Mouse (Mus musculus) neutrophil, adult 5-6 weeks (primary cell): ENCODE measurements at regions not wholly inside any gene's neighbourhood (a gene's known extent, or its start where the extent isn't known, plus 50 kb on each side); places are given as distances from the start of the nearest gene placed in this dataset.

Source experiments
- ATAC-seq: fragments of 151-379, 151-347 bp; 2 replicates; pipeline ENCODE4 v1.8.0; 2017; ENCODE audit warnings: mild to moderate bottlenecking, moderate TSS enrichment; ENCODE audit not compliant: insufficient number of reproducible peaks, poor library complexity, low FRiP score, severe bottlenecking; ENCODE audit errors: extremely low read depth

DNA sequence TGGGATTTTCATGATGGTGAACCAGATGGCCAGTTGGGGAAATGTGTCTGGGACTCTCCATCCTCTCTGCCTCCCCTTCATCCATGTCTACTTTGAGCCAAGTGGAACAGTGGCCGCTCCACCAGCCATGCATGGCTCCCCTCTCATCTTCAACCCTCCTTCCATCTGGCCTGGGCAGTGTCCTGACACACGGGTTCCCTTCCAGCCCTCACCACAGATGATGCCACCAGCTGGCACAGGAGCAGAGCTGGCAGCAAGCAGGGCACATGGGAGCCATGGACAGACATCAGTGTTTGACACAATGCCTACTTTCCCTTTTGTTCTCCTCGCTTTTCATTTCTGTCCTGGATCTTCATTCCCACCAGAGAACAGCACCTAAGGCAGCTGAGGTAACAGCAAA, 348.9 kb downstream of the Cmpk2 start:
- ATAC-seq, result no peak

DNA sequence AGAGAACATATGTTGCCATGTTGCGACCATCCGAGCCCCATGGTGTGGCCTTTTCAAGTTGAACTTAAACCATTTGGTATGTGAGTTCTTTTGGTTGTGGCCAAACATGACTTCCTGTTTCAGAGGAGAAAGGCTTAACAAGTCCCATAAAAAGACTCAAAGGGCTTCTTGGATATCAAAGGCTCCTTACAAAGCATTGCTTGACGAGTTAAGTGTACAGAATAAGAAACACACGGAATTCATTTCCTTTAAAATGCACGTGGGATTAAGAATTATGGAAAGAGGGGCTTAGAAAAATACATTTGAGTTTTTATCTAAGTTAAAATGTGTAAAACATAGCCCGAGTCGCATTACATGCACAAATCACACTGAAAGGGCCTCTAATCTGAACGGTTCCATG, 346.8 kb downstream of the Cmpk2 start:
- no peak for ATAC-seq

DNA sequence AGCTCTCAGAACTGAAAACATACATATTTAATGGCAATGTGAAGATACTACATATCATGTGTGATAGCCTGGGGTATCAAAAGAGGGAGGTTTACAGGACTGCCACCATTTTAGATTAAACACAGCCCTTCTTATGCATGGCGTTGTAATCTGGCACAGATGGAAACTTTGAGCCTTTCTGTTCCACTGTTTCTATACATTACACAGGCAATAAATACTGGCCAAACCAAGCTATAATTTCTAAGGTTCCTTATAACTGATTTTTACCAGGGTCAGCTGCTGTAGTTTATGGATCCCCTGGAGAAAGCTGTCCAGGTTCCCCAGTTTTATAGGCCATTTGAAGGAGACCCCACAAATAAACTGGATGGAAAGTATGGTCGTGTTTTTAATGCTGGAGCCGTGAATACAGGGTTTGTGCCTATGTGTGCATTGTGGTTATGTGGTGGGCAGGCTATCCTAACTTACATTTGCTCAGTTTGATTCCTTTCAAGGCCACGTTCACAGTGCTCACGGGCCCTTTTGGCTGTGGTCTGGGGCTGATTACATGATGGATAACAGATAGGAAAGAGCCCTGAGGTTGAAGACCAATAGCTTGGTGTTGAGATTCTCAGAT, 341.7 kb downstream of the Cmpk2 start:
- no peak for ATAC-seq

DNA sequence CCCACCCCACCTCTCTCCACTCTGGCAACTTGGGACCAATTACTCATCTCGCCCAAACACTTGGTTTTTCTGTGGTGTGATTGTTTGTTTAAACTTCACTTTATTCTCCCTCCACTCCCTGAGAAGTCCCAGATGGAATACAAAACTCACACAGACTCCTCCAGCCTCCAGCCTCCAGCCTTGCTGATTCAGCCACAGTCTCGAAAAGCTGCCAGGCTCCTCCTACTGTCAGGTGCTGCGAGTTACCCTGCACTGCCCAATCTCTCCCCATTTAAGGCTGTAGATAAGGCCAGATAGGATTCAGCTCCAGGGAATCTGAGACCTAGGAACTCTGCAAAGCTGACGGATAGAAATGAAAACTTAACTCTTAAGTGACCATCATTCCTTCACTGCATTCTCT, 340.7 kb downstream of the Cmpk2 start:
- ATAC-seq, result no peak

DNA sequence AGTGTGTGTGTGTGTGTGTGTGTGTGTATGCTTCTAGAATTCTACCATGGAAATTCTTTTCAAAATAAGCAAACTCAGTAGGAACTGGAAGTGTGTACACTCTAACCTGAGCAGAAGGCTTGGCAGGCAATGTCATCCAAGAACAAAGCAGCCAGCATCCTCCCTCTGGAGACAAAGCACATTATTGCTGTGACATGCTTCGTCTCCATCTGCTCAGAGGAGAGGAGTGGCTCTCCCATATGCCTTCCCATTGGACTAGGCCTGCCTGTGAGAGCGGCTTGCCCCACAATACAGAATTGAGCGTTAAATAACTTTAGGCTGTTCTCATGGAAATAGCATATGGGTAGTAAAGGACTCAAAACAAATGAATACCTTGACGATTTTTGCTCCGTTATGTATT, 333.5 kb downstream of the Cmpk2 start:
- ATAC-seq, result no peak

DNA sequence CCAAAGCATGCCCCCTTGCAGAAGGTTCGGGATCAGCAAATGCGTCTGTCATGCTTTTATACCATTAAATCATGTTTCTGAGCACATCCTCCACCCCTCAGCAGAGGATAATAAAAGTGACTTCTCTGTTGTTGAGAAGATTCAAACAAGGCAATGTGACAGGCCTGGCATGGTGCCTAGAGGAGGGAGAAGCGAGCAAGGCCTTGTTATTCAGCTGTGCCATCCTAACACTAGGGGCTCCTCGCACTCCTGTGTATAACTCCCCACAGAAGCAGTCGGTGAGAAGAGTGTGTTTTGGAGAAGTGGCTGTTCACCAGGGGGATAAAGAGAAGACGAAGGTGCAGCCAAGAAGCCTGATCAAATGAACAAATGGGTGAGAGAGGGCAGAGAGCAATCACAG, 330.3 kb downstream of the Cmpk2 start:
- no peak for ATAC-seq

DNA sequence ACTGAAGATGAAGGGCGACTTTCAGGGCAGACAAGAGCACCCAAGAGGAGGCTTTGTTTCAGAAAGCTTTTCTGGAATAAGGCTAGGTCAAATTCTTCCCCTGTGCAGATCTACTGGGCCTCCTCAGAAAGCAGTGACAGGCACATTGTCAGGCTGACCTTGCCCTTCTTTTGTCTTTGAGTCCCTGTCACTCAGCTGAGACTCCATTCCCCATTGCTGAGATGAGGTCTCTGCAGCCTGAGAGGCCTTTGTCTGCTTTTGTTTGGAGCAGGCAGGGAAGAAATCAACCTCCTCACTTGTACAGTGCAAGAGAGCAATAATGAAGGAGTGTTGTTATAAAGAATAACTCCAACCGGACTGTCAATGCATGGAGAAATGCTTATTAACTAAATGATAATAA, 327.4 kb downstream of the Cmpk2 start:
- ATAC-seq, result no peak

DNA sequence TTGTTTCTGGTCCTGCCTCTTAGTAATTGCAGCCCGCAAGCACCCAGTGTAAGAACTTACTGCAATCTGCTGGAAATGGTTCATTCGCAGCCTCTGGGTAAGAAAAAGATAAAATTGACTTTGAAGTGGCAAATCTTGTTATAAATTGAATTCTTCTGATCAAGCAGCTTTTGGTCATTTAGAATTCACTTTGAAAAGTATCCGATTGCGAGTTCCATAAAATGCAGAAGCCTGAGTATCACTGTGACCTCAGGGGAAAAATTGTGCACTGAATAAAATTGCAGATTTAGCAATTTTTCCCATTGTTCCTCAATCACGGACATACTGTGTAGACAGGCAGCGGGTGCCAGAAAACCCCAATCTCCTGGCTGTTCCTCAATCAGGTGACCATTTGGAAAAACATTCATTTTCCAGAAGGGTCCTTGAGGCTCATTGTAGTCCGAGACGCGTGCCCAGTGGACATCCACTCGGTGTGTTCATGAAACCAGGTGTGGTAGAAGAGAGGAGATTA, 320.4 kb downstream of the Cmpk2 start:
- ATAC-seq, result no peak

DNA sequence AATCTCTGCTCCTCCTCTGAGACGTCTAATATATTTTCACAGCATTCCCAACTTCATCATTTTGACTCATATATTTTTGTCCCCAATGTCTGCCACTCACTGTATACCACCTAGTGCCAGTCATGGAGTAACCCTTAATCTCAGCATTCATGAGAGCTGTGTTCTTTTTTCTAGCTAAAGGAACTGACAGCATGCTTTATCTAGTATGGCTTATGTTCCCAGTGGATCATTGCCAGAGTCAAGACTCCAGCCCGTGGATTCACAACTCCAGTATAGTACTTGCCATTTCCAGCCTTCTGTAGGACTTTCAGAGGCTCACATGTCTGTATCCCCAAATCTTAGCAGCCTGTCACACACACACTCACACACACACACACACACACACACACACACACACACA, 316.5 kb downstream of the Cmpk2 start:
- ATAC-seq, result no peak

DNA sequence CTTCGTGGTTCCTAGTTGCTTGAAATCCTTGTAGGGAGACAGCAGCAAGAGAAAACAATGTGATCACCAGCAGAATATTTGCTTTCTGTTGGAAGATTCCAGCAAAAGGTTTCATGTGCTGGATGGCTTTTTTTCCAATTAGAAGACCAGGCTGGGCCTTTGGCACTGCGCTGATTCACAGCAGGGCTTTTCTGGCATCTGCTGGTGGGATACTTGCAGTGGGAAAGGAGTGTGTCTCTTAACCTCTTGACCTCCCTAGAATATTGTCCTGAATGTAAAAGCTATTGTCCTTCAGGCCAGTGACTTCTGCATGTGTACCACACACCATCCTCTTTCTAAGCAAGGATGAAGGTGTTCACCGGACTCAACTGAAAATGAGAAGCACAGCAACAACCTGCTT, 315.4 kb downstream of the Cmpk2 start:
- ATAC-seq, result no peak

DNA sequence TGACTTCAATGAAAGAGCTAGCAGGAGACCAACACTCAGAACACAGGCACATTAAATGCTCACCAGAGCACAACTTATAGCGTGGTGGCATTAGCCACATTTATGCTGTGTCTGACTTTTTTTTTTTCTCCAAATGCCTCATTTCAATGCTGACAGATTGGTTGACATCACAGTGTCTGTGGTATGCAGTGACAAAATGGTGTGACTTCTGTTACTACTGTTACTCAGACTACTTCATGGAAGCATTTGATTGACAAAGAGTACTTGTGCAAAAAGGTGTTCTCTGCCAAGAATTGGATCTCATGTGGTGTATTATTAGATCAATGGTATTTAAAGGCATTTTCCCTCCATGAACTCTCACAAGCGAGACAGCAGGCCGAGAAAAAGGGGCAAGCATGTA, 314.8 kb downstream of the Cmpk2 start:
- no peak for ATAC-seq

DNA sequence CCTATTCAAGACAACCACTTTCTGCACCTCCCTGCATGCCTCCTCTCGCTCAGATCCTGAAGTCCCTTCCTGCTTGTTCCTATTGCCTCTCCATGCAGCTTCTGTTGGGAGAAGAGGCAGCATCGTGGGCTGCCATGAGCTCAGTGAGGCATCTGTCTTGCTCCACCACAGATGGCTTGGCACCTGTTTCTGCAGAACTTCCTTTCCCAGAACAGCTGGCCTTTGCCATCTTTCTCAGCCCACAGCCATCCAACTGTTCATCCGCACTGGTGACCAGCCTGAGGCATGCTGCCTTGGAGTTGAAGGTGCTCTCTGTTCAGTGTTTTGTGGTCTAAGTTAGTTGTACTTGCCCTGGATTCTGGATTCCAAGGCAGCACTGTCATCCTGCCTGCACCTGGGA, 312.5 kb downstream of the Cmpk2 start:
- no peak for ATAC-seq

DNA sequence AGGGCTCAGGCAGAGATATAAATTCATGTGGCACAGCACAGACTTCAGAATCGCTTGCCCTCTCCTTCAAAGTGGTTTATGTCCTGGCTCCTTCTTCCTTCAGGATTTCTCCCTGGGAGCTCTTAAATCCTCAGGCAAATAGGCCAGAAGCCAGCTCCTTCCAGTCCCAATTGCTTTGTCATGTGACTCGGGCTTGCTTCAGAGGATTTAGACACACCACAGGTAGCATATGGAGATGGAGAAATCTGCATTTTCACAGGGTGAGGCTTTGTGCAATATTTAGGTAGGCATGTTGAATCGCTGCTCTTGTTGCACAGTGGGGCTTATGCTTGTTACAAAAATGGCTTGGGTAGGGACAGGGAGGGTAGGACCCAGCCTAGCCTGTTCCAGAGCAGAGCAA, 309.8 kb downstream of the Cmpk2 start:
- no peak for ATAC-seq

DNA sequence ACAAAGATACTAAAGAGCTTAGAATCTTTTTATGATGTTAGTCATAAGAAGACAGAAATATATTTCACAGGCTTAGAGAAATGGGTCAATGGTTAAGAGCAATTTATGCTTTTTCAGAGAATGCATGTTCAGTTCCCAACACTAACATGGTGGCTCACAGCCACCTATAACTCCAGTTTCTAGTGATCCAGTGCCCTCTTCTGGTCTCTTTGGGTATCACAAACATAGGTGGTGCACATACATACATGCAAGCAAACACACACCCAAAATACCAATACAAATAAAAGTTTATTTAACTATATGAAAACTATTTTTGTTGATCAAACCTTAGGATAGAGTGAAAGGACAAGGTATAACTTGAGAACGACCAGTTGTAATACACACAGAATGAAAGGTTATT, 308.0 kb downstream of the Cmpk2 start:
- ATAC-seq, result no peak

DNA sequence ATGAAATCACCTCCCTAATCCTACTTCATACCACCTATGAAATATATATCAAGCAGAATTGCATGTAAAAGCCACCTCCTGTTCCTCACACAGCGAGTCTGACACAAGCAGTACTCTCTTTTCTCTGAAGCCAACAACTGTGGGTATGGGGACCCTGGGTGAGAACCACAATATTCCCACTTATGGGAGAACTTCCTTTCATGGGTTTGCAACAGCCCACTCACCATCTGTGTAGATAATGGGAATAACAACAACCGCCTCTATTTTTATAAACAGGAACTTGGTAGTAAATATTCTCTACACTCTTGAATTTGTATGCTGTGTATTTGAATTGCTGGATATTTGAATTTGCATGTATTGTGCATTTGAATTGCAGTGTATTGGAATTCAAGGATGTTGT, 305.0 kb downstream of the Cmpk2 start:
- no peak for ATAC-seq

DNA sequence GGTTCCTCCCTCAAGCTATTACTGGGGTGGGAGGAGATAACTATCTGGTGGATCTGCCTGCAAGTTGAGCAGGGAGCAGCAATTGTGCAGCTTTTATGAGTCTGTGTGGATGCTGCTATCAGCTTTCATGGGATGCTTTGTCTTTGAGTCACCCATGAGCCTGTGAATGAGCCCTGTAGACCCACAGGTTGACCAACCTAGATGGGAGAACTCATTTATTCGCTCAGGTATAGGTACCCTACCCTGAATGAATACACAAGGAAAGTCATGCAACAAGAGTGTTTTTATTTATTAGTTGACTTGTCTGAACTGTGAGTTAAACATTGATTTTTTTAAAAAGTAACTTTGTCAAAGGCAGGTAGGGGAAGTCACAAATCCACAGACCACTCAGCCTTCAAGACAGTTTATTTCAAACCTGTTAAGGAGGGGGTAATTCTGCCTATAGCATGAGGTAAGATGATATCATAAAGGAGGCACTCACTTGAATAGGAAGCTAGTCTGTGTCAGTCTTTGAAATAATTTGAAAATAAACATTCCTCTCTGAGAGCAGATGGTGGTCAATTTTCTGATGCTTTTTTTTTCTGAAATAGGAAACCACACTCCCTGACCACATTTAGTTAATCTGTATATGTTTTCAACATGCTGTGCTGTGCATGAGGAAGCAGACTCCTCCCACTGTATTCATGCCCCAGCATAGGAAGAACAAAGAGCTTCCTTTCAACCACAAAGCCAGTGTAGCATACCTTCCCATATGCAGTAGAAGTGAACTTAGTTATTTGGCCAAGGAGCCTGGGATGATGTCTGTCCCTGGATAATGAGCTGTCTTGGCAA, 302.0 kb downstream of the Cmpk2 start:
- no peak for ATAC-seq

DNA sequence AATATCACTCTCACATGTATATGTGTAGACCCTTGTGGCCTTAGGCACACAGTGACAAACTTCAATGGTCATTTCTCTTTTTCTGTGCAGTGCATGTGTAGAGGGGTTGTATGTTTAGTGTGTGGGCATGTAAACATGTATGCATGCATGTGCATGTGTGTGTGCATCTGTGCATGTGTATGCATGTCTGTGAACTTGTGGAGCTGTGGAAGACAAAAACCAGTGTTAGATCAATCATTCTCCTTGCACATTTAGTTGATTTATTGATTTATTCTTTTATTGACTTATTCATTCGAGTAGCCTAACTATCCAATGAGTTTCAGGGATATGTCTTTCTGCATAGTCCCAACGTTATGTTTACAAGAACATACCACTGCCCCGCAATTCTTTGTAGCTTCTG, 298.5 kb downstream of the Cmpk2 start:
- no peak for ATAC-seq

DNA sequence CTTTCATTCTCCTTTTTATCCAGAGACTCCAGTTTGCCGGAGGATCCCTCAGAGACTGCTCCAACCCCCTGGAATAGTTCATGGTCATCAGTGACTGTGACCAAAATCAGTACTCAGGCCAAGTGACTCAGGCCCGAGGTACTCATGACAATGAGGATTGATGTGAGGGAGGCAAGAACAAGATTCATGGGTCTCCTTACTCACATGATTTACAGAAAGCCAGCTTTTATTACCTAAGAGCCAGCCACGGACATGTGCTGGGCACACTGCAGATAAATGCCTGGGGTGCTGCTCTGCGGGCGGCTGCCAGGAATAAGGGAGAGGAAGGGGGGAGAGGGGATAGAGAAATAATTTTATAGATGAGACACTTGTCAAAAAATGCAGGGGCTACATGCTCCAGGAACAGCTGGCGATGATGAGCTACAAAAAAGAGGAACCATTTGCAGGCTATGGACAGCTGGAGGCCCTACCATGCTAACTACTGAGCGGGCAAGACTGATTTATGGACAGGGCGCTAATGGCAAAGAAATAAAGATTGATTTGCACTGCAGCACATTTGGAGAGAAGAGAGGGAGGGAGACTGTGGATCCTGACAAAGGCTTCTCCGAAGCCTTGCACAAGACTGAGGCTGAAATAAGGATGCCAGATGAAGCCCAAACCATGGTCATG, 289.8 kb downstream of the Cmpk2 start:
- ATAC-seq, result no peak

DNA sequence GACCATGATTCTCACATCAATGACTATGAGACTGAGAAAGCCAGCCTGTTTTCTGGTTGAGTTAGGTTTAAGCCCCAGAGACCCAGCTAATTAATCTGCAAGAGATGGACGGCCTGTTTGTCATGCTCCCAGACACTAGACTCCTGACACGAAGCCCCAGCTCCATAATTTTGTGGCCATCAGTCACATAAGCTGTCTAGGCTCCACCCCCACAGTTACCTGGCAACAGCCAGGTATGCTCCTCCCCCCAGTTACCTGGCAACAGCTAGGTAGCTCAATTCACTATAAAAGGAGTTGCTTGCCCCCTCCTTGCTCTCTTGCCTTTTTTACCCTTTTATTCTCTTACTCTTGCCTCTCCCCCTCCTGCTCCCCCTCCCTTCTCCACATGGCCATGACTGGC, 287.3 kb downstream of the Cmpk2 start:
- no peak for ATAC-seq

DNA sequence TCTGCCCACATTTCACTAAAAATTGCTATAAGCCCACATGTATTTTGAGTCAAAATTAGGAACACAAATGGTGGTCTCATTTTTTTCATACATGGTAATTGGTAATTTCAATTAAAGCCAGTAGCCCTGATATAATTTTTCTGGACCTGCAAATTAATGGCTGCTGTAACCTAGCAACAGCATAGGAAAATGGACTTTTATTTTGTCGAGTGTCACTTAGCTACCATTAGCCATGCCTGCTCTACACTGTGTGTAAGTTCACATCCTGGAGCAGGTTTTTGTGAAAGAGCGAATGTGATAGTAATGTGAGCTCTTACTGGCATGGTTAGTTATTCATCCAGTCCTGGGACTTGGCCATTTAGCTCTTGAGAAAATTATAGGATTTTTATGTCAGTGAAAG, 285.6 kb downstream of the Cmpk2 start:
- no peak for ATAC-seq
